Mouse (Mus musculus) adipocyte (in vitro differentiated cells): ENCODE results near the gene Sort1.
A peak's percentile ranks its signal among the peaks of the same experiment; 100 is the strongest.

Source experiments
- DNase-seq: peaks from one replicate; pipeline ENCODE4 v3.0.0-alpha.2; 2016; ENCODE audit warnings: low spot score

Gene Sort1

DNA sequence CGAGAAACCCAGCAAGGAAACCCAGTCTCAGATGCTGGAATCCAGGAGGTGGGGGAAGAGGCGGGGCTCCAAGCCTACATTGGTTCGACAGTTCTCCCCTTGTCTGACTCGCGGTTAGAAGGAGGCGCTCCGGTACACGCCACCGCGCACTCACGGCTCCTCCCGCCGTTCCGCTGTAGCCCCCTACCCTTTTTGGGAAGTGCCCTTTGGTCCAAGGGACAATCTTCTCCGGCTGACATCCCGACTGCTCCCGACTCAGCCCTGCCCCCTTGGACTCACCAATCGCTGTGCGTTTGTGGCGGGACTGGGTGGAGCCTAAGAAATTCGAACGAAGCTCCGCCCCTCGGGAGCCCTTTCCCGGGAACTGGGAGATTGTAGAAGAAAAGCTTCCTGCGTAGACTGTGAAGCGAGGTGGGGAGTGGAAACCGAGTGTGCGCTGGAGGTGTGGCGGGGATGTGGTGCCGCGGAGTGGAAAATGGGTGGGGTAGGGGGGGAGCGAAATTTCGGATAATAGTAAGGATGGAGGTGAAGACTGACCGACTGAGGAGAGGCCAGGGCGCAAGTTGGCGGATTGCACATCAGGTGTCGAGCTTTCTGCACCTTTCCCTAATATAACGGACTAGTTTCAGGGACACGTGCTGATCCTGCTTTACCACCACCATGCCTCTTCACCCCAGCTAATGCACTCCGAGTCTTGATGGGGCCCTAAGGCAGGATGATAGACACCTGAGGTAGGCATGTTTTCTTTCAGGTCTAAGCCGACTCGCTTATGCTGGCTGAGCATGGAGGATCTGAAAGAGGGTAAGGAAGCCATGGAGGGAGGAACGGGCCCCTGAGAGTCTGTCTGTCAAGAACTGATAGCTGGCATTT is 99.8 kb downstream of the Sort1 start, which contains the start of gene Psrc1:
Psrc1 (plus strand) TSS at position 355 of the 870 bp plus-strand sequence.
- peak; percentile 83 for DNase-seq

GRCm38 (mm10) chr3:108384425-108384824 is 100.5 kb downstream of the Sort1 start:
- no peak for DNase-seq

GRCm38 (mm10) chr3:108386186-108386585 is 102.3 kb downstream of the Sort1 start:
- DNase-seq: no peak

- DNase-seq: peak; percentile 99
These were observed 105.2 kb downstream of the Sort1 start for GRCm38 (mm10) chr3:108389111-108389545.

DNA sequence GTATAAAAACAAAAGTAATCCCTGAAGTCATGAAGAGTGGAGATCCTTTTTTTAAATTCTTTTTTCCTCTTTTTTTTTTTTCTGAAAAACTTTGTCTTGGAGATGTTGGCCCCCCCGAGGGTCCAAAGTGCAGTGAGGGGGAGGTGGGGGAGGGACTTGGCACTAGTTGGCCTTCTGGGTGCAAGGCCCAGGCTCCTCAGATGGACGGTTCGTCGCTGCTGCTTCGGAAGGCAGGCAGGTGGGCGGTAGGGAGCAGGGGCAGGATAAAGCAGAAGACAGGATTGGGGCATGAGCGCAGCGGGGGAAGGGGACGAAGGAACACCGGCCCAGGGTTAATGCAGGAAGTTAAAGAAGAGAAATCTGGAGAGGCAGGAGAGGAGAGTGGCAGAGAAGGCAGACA is 108.4 kb downstream of the Sort1 start:
- DNase-seq: no peak

DNA sequence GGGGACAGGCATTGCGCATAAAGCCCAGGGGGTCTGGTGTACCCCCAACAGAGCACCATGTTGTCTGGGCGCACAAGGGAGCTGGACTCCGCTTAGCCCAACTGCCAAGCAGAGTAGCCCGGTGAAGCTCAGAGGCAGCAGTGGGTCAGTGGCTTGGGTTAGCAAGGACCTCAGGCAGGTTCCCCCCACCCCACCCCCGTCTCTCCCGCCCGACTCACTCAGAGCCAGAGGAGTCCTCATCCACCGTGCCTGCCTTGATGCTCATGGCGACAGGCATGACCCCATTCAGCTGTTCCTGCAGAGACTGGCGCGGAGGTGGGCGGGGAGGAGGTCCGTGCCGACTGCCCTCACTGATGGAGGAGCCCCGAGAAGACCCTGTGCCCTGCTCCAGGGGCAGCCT is 108.9 kb downstream of the Sort1 start:
- no peak for DNase-seq

- DNase-seq: no peak
These were observed 114.4 kb downstream of the Sort1 start for GRCm38 (mm10) chr3:108398281-108398680.

GRCm38 (mm10) chr3:108400442-108400841 is 116.6 kb downstream of the Sort1 start:
- DNase-seq: no peak

DNA sequence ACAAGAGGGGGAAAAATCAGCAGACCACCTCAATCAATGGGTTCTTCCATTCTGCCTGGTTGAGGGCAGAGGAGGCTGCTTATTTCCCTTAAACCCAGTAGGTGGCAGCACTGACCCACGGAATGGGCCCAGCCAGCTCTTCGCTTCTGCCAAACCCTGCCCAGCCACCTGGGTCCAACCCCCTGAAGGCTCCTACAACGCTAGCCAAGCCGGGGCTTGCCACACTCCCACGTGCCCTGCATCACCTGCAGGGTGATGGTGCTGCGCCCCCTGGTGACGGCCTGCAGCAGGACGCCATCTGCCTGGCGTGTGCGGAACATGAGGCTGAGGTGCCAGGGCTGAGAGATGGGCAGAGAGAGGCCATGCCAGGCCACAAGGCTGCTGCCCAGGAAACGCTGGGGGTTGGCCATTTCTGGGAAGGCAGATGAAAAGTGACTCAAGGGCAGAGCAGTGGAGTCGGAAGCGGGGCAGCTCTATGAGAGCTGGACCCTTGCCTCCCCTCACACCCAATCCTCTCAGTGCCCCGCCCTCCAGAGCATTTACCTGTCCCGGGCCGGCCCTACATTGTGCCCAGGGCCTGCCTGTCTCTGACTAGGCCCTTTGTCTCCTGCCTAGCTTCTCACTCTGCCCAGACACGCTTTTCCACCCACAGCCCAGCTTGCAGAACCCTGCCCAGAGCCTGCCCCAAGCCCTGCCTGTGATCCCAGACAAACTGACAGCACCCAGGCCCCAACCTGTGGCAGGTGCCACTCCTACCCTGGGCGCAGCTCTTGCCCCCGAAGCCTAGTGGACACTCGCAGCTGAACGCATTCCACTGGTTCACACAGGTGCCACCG is 118.0 kb downstream of the Sort1 start:
- DNase-seq: peak; percentile 86

DNA sequence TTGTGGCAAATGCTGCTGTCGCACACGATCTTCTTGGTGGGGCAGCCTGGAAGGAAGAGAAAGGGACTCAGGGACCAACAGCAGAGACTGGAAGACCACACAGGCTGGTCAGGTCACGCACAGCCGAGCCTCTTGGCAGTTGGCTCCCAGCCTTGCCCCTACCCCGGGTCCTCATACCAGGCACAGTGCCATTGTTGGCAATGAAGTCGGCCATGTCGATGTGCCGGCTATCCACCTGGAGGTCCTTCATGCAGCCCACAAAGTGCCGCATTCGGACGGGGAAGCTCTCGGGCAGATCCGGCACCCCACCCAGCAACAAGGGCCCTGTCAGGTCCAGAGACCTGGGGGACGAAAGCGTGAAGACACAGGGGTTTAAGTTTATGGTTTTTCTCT is 118.6 kb downstream of the Sort1 start:
- DNase-seq: no peak

DNA sequence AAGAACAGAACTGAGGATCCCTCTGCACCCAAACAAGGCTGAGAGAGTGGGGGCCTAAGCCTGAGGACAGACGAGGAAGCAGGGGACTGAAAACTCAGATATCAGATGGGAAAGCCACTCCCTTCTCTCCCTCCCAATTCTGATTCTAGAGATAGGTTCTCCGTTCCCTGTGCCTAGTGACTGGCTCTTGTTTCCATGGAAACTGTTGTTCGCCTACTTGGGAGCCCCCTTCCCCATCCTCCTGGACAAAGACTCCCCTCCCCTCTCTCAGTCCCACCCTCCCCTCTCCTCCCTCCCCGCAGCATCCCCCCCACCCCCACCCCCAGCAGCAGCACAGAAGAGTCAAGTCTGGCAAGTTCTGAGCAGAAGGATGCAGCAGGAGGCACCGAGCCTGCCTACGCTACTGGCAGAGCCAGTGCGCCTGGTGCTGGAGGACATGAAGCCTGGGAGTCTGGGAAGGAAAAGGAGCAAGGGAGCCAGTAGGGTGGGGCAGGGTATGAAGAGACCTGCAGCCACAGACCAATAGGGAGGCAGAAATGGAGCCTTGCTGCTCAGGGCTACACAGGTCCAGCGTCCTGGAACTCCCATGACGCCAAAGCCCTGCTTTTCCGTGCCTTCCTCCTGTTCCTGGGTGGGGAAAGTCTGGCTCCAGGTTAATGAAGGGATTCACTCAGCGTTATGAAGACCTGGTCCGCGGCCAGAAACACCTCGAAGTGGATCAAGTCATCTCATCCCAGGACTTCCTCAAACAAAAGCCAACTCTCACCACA is 121.8 kb downstream of the Sort1 start:
- DNase-seq: no peak

DNA sequence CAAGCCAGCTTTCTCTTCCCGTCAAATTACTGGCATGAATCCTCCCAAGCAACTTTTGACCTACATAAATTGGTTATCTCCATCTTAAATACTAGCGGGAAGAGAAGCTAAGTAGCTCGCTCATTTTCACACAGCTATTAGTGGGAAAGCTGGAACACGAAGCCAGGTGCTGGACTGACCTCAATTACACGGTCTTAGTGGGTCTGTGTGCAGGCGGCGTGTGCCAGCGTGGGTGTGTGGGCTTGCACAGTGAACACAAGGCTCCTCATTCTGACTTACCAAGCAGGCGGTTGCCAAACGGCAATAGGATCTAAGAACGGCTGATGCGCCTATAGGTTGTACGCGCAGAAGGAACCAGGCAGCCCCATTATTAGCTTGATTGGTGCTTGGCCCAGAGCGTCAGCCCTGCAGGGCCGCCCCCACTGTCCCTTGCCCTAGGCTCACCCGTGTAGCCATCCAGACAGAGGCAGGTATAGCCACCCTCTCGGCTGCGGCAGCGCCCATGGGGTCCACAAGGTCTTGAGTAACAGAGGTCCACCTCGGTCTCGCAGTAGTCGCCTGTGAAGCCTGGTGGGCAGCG is 122.5 kb downstream of the Sort1 start:
- no peak for DNase-seq

DNA sequence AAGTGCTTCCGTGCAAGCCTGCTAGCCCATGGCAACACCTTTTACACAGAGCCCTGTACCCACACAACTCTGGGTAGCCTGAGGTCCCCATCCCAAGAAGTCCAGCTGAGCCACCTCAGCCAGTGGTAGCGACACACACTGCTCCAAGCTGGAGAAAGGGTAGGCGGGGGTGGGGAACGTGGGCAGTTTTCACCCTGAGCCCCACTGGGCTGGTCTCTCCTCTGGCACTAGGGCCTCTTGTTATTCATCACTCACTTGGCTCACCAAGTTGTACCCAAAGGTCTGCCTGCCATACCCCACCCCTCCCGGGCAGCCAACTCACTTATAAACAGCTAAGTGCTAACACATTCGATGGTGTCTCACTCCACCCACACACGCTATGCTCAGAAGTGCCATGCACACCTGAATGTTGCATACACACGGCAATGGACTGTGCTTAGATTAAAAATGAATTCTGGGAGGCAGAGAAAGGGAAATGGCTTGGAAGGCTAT is 124.7 kb downstream of the Sort1 start:
- no peak for DNase-seq

DNA sequence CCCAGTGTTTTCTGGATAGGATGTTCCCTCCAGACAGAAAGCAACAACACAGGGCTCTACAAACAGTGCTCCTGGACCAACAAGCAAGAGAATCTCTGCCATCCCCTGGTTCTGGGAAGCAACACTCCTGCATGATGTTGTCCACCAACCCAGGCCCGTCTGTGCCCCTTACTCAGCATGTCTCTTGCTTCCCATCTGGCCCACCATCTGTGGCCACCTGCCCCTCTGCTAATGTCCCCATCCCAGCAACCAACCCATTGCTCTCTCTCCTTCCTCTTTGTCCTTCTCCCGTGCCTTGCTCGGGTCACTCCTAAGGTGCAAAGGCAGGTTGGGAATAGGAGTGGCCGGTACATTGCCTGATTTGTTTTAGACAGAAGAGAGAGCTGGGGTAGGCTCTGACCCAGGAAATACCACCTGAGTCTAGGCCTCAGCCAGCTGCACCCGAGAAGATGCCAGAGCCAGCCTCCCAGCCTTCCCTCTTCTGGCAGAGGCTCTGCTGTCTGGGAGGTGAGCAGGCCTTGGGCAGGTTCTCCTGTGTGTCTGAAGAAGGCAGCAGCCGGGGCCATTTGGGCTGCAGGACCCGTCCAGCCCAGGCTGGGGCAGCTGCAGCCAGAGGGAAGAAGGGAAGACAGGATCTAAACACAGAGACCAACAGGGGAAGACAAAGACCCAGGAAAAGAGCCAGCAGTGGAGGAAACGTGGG is 125.9 kb downstream of the Sort1 start:
- no peak for DNase-seq

DNA sequence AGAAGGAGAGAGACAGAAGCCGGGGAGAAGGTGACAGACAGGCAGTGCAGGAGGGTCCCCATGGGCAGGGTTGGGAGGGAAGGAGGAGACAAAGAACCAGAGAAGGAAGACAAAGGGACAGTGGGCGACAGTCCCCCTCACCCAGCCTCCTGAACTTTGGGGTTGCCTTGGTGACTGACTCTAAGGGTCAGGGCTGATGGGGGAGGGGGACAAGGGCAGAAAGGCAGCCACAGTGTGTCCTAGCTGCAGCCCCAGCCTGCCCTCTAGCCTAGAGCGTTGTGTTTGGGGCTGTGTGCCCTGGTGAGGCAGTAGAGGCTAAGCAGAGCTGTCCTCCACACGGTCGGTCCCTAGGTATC is 126.5 kb downstream of the Sort1 start:
- no peak for DNase-seq
